Mouse (Mus musculus) heart, adult 9 months (tissue): Measurements from ENCODE around the gene Gm17026.
"Not testable (repeated sequence)": the region's sequence is repeated elsewhere in the genome, so short reads cannot be mapped to it uniquely, and the experiment has no call there.

Experiments
- DNase-seq, 2 experiments: peaks; one replicate each; pipeline ENCODE4 v3.0.0; 2022; ENCODE audit warnings: low spot score in 2 of 2

Gm17026 gene

DNA sequence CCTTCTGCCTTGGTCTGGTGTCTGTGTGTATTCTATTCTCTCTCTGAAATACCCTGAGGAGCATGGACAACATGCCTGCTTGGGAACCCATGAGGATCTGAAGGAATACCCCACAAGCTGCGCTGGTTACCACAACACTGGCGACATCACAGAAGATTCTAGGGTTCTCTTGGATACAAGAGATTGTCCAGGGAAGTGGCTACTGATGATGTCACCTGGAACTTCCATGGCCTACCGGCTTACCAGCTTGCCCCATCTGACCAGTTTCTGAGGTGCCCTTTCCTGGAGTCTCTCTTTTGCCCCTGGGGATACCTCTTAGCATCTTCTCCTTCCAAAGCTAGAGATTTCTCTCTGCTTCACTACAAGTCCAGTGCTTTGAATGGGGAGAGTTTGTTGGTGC, at the start of gene Gm17026:
Gene Gm17026, minus strand, starts transcription at position 101 of the 400 bp plus-strand sequence.
- not testable (repeated sequence) for DNase-seq

DNA sequence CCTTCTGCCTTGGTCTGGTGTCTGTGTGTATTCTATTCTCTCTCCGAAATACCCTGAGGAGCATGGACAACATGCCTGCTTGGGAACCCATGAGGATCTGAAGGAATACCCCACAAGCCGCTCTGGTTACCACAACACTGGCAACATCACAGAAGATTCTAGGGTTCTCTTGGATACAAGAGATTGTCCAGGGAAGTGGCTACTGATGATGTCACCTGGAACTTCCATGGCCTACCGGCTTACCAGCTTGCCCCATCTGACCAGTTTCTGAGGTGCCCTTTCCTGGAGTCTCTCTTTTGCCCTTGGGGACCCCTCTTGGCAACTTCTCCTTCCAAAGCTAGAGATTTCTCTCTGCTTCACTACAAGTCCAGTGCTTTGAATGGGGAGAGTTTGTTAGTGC, 37.4 kb upstream of the Gm17026 start, which contains the start of gene Gm9611:
Gene Gm9611, minus strand, starts transcription at position 101 of the 400 bp plus-strand sequence.
- not testable (repeated sequence) for DNase-seq

DNA sequence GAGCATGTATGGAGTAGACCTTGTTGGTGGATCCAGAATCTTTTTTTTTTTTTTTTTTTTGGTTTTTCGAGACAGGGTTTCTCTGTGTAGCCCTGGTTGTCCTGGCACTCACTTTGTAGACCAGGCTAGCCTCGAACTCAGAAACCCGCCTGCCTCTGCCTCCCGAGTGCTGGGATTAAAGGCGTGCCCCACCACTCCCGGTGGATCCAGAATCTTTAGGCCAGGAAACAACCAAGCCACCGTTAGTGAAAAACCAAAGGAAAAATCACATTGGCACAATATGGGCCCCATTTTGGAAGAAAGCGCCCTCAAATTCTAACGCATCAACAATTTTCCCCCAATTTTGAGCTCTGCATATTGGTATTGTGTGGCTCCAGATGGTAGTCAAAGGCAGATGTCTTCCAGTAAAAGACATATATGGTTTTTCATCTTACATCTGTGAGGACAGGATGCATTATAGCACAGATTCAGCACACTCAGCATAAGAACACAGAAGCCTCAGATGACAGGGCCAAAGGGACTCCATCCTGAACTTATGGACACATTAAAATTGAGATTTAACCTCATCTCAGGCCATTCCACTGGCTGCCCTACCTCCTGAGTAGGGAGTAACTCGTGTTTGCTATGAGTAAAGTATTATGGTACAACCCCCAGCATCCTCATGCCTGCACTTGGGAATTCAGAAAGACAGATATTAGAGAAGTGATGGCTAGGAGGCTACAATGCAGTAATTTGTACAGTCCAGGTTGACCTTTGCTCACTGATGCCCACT, 42.9 kb downstream of the Gm17026 start:
- not testable (repeated sequence) for DNase-seq
